Mouse (Mus musculus): ENCODE results near the gene Pam.

GRCm38 (mm10) chr1:97991976-97992375 is 103.5 kb downstream of the Pam start:
- TF ChIP-seq POLR2A (IDR thresholded peaks at IDR 0.05; ENCODE audit: extremely low read depth, insufficient read depth, low read length) (no peak), CTCF (IDR thresholded peaks at IDR 0.05; ENCODE audit: low read depth, low read length) (no peak)
